Mouse (Mus musculus): ENCODE data around the gene Acvr1. TPM values are rescaled to one million over a fixed set of nuclear protein-coding genes. Genes with fewer than 3 reads are reported as not detected.

Acvr1 gene
- total RNA-seq, 2 experiments from 2014 or later, result 24.2 to 31.8 TPM

DNA sequence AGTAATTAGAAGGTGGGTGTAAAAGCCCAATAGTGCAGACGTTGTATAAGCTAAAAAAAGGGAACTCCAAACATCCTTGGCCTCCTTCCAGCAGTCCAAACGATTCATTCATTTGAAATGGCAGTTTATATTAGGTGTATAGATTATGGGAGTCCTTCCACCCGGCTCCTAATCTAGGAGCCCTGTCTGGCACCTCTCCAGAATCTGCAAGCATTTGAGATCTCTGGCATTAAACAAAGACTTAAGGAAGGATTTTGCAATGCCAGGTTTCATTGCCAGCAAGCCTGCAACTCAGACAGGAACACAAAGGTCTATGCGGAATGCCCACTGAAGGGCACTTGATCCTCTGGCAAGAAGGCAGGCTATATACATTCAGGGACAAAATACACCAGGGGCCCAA lies 81.8 kb downstream of the Acvr1 start:
- no peak for DNase-seq
- intact Hi-C loops (cut with DNase I), result no loop called here

GRCm38 (mm10) chr2:58484284-58484965 lies 82.5 kb downstream of the Acvr1 start:
- no peak for DNase-seq

DNA sequence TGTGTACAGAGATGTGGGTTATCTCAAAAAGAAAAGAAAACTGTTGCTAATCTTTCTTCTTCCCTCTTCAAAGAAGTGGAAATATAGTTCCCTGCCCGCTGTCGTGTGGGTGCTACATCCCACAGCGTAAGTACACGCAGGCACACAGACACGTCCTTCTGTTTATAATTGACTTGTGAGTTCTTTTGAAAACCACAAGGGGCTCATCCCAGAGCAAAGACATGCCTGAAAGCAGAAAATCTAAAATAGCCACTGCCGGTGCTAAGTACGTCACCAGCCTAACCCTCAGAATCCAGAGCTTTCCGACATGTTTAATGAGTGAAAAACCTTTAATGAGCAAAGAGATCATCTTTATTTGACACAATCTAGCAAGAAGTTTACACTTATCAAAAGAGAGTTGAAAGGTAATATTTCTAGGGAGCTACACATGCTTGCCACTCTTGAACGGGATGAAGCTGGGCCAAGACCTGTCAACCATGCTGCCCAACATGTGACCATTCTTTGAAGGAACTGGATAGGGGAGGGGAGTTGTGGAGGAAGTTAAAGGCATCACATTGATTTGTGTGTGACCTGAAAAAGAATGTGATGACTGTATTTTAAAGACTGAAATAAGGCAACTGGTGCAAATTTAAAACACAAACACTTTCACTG lies 85.4 kb downstream of the Acvr1 start:
- no peak for DNase-seq
- intact Hi-C loops (cut with DNase I), result no loop called here

More at GRCm38 (mm10) chr2:58484284-58484965, 82.5 kb downstream of the Acvr1 start:
- intact Hi-C loops (cut with DNase I), result no loop called here

- DNase-seq, result no peak
- intact Hi-C loops (cut with DNase I), result no loop called here
These were observed 86.2 kb downstream of the Acvr1 start for GRCm38 (mm10) chr2:58480764-58481163.

- no peak for DNase-seq
- intact Hi-C loops (cut with DNase I), result loop anchor here (5.0 kb wide), 1 partner anchor 282 kb away; the partner anchor contains the start of gene Cytip
These were observed 87.4 kb downstream of the Acvr1 start for GRCm38 (mm10) chr2:58479536-58479935.

- intact Hi-C loops (cut with DNase I), result loop anchor here (5.0 kb wide), 1 partner anchor 281 kb away; the partner anchor contains the start of gene Cytip
- no peak for DNase-seq
These were observed 88.8 kb downstream of the Acvr1 start for GRCm38 (mm10) chr2:58478144-58478543.

GRCm38 (mm10) chr2:58476956-58477715 lies 89.8 kb downstream of the Acvr1 start:
- intact Hi-C loops (cut with DNase I), result loop anchor here (1.0 to 5.0 kb wide), 3 partner anchors 90 to 280 kb away; partner anchors contain the start of genes Acvr1, Cytip and Upp2
- peak; percentile 89 to 94 for DNase-seq

DNA sequence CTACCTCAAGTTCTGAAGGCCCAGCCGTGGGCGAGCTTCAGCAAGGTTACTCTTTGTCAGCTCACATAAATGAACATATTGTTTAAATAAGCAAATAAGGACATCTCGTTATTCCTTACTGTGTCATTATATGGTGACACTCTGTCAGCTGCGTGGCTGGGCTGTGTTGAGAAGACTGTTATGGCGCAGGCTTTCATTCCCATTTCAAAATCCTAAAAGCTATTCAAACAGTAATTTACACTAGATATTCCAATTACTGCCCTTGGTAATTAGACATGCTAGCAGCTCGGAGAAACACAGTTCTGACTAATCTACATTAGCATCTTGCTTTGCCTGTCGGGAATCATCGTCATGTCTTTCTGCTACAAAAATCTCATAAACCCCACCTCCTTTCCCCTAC lies 91.4 kb downstream of the Acvr1 start:
- DNase-seq, result no peak
- intact Hi-C loops (cut with DNase I), result loop anchor here (5.0 kb wide), 1 partner anchor 278 kb away; the partner anchor contains the start of gene Cytip

DNA sequence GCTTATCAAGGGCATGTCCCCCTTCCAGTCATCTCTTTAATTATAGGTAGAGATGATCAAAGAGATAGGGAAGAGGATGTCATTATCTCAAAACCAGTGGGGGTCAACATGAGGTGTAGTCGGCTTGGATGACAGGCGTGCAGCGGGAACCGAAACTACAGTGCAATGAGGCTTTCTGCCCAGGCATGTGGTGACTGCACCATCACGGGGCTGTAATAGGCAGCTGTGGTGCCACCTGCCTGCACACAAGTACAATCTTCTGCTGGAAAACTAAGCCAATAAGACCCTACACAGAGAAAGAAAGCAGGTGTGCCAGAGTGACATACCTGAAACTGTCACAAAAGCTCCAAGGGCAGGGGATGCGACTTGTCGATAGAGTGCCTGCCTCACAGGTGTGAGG lies 96.7 kb downstream of the Acvr1 start:
- no peak for DNase-seq
- intact Hi-C loops (cut with DNase I), result no loop called here

- no peak for DNase-seq
- intact Hi-C loops (cut with DNase I), result no loop called here
These were observed 97.1 kb downstream of the Acvr1 start, which contains the start of gene Gm17409 for GRCm38 (mm10) chr2:58469816-58470215. Gene Gm17409 (plus strand): TSS chr2:58470116.

GRCm38 (mm10) chr2:58458820-58459371 lies 108.1 kb downstream of the Acvr1 start:
- DNase-seq, result peak; percentile 44 to 50
- intact Hi-C loops (cut with DNase I), result loop anchor here (5.0 to 10.0 kb wide), 2 partner anchors 262 to 404 kb away; partner anchors contain the start of genes Cytip and Ermn

- no peak for DNase-seq
- intact Hi-C loops (cut with DNase I), result loop anchor here (5.0 to 10.0 kb wide), 2 partner anchors 260 to 403 kb away; partner anchors contain the start of genes Cytip and Ermn
These were observed 109.5 kb downstream of the Acvr1 start for GRCm38 (mm10) chr2:58457488-58457865.

GRCm38 (mm10) chr2:58456843-58457487 lies 110.0 kb downstream of the Acvr1 start:
- intact Hi-C loops (cut with DNase I), result loop anchor here (5.0 to 10.0 kb wide), 2 partner anchors 260 to 402 kb away; partner anchors contain the start of genes Cytip and Ermn
- no peak for DNase-seq

GRCm38 (mm10) chr2:58454095-58454865 lies 112.7 kb downstream of the Acvr1 start:
- no peak for DNase-seq
- intact Hi-C loops (cut with DNase I), result loop anchor here (10.0 kb wide), 1 partner anchor 399 kb away; the partner anchor contains the start of gene Ermn

DNA sequence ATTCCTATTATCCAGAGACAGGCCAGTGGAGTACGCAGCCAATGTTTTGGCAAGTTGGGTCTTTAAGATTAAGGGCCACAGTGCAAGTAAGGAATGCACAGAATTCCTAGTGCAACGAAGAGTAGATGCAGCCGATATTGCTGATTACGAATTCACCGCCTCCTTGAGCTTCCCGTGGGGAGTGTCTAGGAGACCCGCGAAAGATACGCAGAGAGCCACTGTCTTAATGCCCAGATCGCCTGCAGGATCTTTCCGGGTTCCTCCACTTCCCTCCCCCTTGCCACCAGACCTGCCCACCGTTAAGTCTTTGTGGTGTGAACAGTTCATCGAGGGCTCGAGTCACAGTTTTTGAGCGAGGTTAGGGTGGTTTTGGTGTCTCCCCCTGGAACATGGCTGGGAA lies 120.0 kb downstream of the Acvr1 start:
- intact Hi-C loops (cut with DNase I), result no loop called here
- DNase-seq, result no peak

GRCm38 (mm10) chr2:58443163-58443562 lies 123.8 kb downstream of the Acvr1 start:
- no peak for DNase-seq
- intact Hi-C loops (cut with DNase I), result no loop called here

- DNase-seq, result no peak
These were observed 130.0 kb downstream of the Acvr1 start for GRCm38 (mm10) chr2:58436911-58437310.

GRCm38 (mm10) chr2:58435507-58435906 lies 131.4 kb downstream of the Acvr1 start:
- no peak for DNase-seq
- intact Hi-C loops (cut with DNase I), result no loop called here

More at GRCm38 (mm10) chr2:58436911-58437310, 130.0 kb downstream of the Acvr1 start:
- intact Hi-C loops (cut with DNase I), result no loop called here

DNA sequence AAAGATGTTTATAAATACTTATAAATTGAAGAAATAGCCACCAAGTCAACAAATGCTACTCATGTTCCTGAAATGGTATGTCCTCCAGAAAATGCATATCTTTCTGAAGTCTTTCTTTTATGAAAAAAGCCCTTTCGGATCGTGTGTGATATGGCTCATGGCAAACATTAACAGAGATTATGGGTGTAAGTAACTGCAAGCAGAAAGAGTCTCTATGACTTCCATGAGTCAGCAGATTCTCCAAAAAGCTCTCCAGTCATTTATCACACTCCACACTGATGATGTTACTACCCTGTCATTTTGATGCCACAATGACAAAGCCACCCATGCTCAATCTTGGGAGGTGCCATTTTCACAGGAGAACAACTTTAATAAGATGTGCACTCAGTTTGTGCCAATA lies 132.5 kb downstream of the Acvr1 start:
- DNase-seq, result no peak
- intact Hi-C loops (cut with DNase I), result no loop called here
